Mouse (Mus musculus) thymus, adult 2 months (tissue): ENCODE data around the gene Cyth1. TPM values are rescaled to one million over a fixed set of nuclear protein-coding genes. Genes with fewer than 3 reads are reported as not detected.

Experiments used
- DNase-seq: peaks from one replicate; pipeline ENCODE4 v3.0.0; 2021
- H3K27ac ChIP-seq: fragments of 200-500 bp; 2 replicates; pipeline ENCODE4 v1.5.1; 2012; ENCODE audit warnings: low read length, control low read depth; ENCODE audit not compliant: control insufficient read depth, insufficient read depth
- H3K27me3 ChIP-seq: fragments of 200-500 bp; 2 replicates; pipeline ENCODE4 v1.6.1; 2012; ENCODE audit warnings: mild to moderate bottlenecking, low read length, moderate library complexity, mixed read lengths; ENCODE audit not compliant: control insufficient read depth, insufficient read depth
- H3K36me3 ChIP-seq: fragments of 200-500 bp; 2 replicates; pipeline ENCODE4 v1.6.1; 2012; ENCODE audit warnings: mild to moderate bottlenecking, low read length, moderate library complexity; ENCODE audit not compliant: control insufficient read depth, insufficient read depth
- H3K4me1 ChIP-seq: fragments of 200-500 bp; replicated peaks from 2 replicates; pipeline ENCODE4 v1.6.1; 2012; ENCODE audit warnings: low read length; ENCODE audit not compliant: control insufficient read depth, insufficient read depth
- H3K4me3 ChIP-seq: fragments of 200-500 bp; 2 replicates; pipeline ENCODE4 v1.5.1; 2012; ENCODE audit warnings: mild to moderate bottlenecking, low read length, control low read depth, moderate library complexity; ENCODE audit not compliant: control insufficient read depth, insufficient read depth
- CTCF ChIP-seq: fragments of 200-500 bp; IDR thresholded peaks from 2 replicates; pipeline ENCODE4 v1.5.1; 2012; ENCODE audit warnings: mild to moderate bottlenecking, control low read depth, low read length, moderate library complexity, borderline replicate concordance; ENCODE audit not compliant: control insufficient read depth, poor library complexity, insufficient read depth; ENCODE audit errors: extremely low read depth
- POLR2A ChIP-seq: fragments of 200-500 bp; IDR thresholded peaks from 2 replicates; pipeline ENCODE4 v1.6.1; 2012; ENCODE audit warnings: mild to moderate bottlenecking, low read length, control low read depth, moderate library complexity; ENCODE audit not compliant: control insufficient read depth, poor library complexity, insufficient read depth; ENCODE audit errors: extremely low read depth
- WGBS: fragments of 180-500 bp; shearing (Covaris S2); methylation state at CpG from one replicate; pipeline ENCODE4 v1.1.7; 2018; 5-methylcytosine and 5-hydroxymethylcytosine counted together
- polyA plus RNA-seq: library from polyadenylated mRNA; depleted of rRNA; stranded (reverse); fragments of >200 nt; gene quantifications from 2 replicates; pipeline ENCODE4 v1.2.3, GENCODE M21; 2012

Gene Cyth1
- polyA plus RNA-seq, 1 experiment, result 66.7 TPM

DNA sequence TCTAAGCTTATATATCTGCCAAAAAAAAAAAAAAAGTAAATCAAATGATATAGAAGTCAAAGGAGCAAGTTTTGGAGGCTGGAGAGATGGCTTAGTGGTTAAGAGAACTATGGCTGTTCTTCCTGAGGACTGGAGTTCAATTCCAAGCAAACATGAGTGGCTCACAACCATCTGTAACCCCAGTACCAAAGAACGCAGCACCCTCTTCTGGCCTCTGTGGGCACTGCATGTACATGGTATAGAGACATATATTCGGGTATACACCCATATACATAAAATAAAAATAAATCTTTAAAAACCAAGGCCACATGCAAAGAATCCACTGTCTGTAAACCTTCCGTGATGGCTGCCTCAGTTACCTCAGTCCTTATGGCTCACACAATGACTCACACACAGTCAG lies 21.4 kb upstream of the Cyth1 start:
- peak; percentile 66 for DNase-seq
- Histone ChIP-seq H3K27me3 (no peaks in the 10 kb centered on the region), H3K4me1 (peaks cover 12% of the 10 kb centered on the region), H3K4me3 (no peak overlapping the region), H3K36me3 (peaks cover 52% of the 10 kb centered on the region), H3K27ac (no peak overlapping the region)
- TF ChIP-seq POLR2A (no peak), CTCF (no peak)
- over 99% methylated on average over 3 of the region's 3 CpGs for WGBS

DNA sequence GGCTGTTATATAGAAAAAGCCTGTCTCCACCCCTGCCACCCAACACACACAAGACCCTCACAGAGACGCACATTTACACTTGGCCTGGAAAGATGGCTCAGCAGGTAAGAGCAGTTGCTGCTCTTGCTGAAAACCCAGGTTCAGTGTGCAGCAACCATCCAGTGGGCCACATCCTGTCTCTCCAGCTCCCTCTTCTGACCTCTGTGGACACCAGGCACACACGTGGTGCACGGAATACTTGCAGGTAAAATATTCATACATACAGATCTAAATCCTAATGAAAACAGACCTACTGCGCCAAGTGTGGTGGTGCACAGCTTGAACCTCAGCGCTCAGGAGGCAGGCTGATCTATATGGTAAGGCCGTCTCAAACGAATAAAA lies 18.3 kb upstream of the Cyth1 start:
- WGBS, result 87% methylated on average over 7 of the region's 7 CpGs
- no peak for DNase-seq
- TF ChIP-seq CTCF (no peak), POLR2A (no peak)
- Histone ChIP-seq H3K4me1 (peaks cover 12% of the 10 kb centered on the region), H3K27ac (no peak overlapping the region), H3K4me3 (no peak overlapping the region), H3K36me3 (peaks cover 30% of the 10 kb centered on the region), H3K27me3 (no peaks in the 10 kb centered on the region)

DNA sequence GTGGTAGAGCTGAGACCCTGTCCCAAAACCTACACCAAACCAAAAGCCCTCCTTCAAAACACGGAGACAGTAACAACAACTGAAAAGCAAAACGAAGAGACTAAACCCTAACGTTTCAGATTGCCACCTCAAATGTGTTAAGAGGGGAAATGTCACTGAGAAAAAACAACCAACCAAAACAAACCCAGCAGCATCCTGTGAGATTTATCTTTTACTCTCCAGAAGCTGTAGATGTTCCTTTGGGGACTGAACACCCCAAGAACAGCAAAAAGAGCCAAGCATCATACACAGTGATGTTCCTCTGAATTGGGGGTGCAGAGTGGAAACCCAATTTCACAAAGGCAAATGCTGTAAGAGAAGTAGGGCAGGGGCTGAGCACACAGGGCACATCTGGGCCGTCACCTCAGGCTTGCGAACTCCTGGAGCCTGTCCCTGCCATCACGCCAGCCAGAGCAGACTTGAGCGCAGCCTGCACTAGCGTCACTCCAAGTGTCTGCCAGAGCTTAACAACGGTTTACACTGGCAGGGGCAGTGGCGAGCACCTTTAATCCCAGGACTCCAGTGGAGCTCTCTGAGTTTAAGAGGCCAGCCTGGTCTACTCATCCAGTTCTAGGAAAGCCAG lies 17.8 kb upstream of the Cyth1 start:
- 88% methylated on average over 10 of the region's 10 CpGs for WGBS
- Histone ChIP-seq H3K27ac (peak overlapping the region; percentile 57), H3K4me3 (no peak overlapping the region), H3K36me3 (peaks cover 27% of the 10 kb centered on the region), H3K27me3 (no peaks in the 10 kb centered on the region), H3K4me1 (peaks cover 15% of the 10 kb centered on the region)
- TF ChIP-seq POLR2A, result no peak
- no peak for TF ChIP-seq CTCF
- no peak for DNase-seq

DNA sequence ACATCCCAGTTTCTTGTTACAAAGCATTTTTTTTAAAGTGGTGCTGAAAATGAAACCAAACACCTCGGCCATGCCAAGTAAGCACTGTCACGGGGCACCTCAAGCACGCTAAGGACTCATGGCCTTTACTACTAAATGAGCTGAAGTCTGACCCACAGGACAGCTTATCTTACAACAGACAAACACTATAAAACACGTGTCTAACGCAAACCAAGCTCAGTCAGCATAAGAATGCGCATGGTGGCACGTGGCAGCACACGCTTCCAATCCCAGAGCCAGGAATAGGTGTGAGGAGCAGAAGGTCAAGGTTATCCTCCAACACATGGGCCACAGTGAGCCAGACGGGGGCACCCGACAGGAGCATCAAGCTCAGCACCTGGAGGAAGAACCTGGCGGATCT lies 17.2 kb upstream of the Cyth1 start:
- no peaks in the 10 kb centered on the region for H3K27me3 ChIP-seq
- DNase-seq, result no peak
- TF ChIP-seq CTCF (no peak), POLR2A (no peak)
- H3K4me3 ChIP-seq, result no peak overlapping the region
- peaks cover 20% of the 10 kb centered on the region for H3K4me1 ChIP-seq
- peaks cover 29% of the 10 kb centered on the region for H3K36me3 ChIP-seq
- H3K27ac ChIP-seq, result peak overlapping the region; percentile 57
- 90% methylated on average over 11 of the region's 11 CpGs for WGBS

DNA sequence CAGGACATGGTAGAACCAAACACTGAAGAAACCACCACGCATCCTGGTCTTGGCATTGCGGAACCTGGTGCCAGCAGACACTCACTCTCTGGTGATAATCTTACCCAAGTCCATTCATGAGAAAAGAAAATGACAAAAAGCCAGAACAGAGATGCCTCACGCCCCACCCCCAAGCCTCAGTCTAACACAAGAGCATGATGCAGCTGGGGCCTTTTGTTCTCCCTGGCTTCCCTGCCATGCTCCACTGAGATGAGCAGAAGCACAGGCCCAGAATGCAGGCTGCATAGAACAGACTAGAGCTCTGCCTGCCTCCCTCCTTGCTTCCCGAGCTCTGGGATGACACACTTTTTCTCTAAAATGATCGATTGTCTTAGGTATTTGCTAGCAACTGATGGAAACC lies 14.8 kb upstream of the Cyth1 start:
- no peak for DNase-seq
- WGBS, result 93% methylated on average over 5 of the region's 5 CpGs
- no peaks in the 10 kb centered on the region for H3K27me3 ChIP-seq
- no peak overlapping the region for H3K27ac ChIP-seq
- H3K4me1 ChIP-seq, result peaks cover 41% of the 10 kb centered on the region
- peaks cover 21% of the 10 kb centered on the region; the same call in 1 of the 2 replicates for H3K36me3 ChIP-seq
- TF ChIP-seq CTCF (no peak), POLR2A (no peak)
- H3K4me3 ChIP-seq, result no peak overlapping the region

DNA sequence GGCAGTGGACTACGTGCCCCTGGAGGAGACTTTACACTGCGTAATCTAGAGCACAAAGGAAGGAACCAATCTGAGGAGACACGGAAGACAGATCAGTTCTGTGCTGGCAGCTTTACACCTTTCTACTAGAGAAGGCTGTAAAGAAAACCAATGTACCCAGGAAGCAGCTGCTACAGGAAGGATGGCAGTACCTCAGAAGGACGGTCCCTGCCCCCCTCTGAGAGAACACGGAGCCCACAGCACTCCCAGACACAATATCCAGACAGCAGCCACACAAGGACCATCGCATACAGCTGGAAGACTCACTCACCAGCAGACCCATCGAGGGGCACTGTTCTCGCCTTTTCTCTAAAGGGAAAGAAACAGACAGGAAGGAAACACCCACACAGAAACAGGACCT lies 11.7 kb upstream of the Cyth1 start:
- peak; percentile 51 for DNase-seq
- Histone ChIP-seq H3K36me3 (peaks cover 16% of the 10 kb centered on the region; the same call in 1 of the 2 replicates), H3K27ac (peak overlapping the region; percentile 96), H3K27me3 (no peaks in the 10 kb centered on the region), H3K4me1 (peaks cover 31% of the 10 kb centered on the region), H3K4me3 (peak overlapping the region; percentile 38)
- 0 out of 2 replicates have a peak, but pooled peaks have one; percentile 17 for TF ChIP-seq POLR2A
- no peak for TF ChIP-seq CTCF
- 11% methylated on average over 8 of the region's 8 CpGs for WGBS

DNA sequence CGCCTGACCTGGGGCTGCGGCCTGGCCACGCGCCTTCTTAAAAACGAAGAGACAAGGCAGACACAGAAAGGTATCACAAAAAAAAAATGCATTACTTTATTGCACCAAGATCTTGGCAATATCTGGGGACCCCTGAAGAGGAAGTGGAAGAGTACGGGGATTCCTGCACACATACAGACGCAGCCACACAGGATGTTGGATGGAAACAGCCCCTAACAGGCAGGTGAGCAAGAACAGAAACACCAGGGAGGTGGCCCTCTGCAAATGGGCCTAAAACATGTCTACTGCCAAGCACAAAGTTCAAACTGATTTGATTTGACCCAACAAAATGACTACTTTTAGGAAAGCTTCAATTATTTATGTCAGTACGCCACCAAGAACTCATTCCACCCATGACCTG lies 11.2 kb upstream of the Cyth1 start:
- 76% methylated on average over 8 of the region's 8 CpGs for WGBS
- DNase-seq, result no peak
- Histone ChIP-seq H3K4me1 (peaks cover 33% of the 10 kb centered on the region), H3K4me3 (no peak overlapping the region), H3K27me3 (no peaks in the 10 kb centered on the region), H3K27ac (peak overlapping the region; percentile 96), H3K36me3 (peaks cover 15% of the 10 kb centered on the region; the same call in 1 of the 2 replicates)
- no peak for TF ChIP-seq CTCF
- no peak for TF ChIP-seq POLR2A
